Comparison of ENCODE assay signal across 8 mouse cellular contexts in genomic region chrX:8206694-8207197, GRCm38 (mm10). TPM values are rescaled to one million over a fixed set of nuclear protein-coding genes. Genes with fewer than 3 reads are reported as not detected.
DNase-seq lines count a peak whose midpoint lies in the region; ATAC-seq and TF ChIP-seq lines count a peak whose summit lies in the region.

No protein-coding gene starts in this region.

- H3K9ac ChIP-seq in liver, adult 2 months (ENCODE audit: low read depth, low read length) = no peak overlapping the region
- no peak overlapping the region; the same call in 1 of the 2 replicates for H3K9ac ChIP-seq in embryonic facial prominence, embryonic 12.5 days
- H3K9ac ChIP-seq in intestine, embryonic 16.5 days (ENCODE audit: low read depth, low read length) = peak overlapping the region; percentile 24; the same call in 1 of the 2 replicates
- peak overlapping the region; percentile 64; the same call in 1 of the 2 replicates for H3K9ac ChIP-seq in neural tube, embryonic 14.5 days (replicated peaks; ENCODE audit: low read depth, low read length)

- TF ChIP-seq CTCF in liver, adult 2 months (IDR thresholded peaks at IDR 0.05; ENCODE audit: low read depth, low read length) = no peak

- H3K9me3 ChIP-seq in embryonic facial prominence, embryonic 12.5 days = no peaks in the 10 kb centered on the region
- no peaks in the 10 kb centered on the region for H3K9me3 ChIP-seq in intestine, embryonic 16.5 days (ENCODE audit: control insufficient read depth, low read length)
- no peaks in the 10 kb centered on the region for H3K9me3 ChIP-seq in neural tube, embryonic 14.5 days (ENCODE audit: control insufficient read depth, low read length)

- H3K27ac ChIP-seq in liver, adult 2 months (replicated peaks; ENCODE audit: insufficient read depth, low read depth, low read length) = peak overlapping the region; percentile 38
- no peak overlapping the region for H3K27ac ChIP-seq in embryonic facial prominence, embryonic 12.5 days
- no peak overlapping the region for H3K27ac ChIP-seq in intestine, embryonic 16.5 days (ENCODE audit: low read length)
- no peak overlapping the region for H3K27ac ChIP-seq in neural tube, embryonic 14.5 days (ENCODE audit: low read depth, low read length)

- H3K36me3 ChIP-seq in liver, adult 2 months (ENCODE audit: control insufficient read depth, insufficient read depth, low read length) = no peaks in the 10 kb centered on the region
- H3K36me3 ChIP-seq in embryonic facial prominence, embryonic 12.5 days = no peaks in the 10 kb centered on the region
- H3K36me3 ChIP-seq in intestine, embryonic 16.5 days (ENCODE audit: control insufficient read depth, insufficient read depth, low read length) = no peaks in the 10 kb centered on the region
- H3K36me3 ChIP-seq in neural tube, embryonic 14.5 days (ENCODE audit: control insufficient read depth, insufficient read depth, low read length) = no peaks in the 10 kb centered on the region

- WGBS in liver, adult 2 months = under 1% methylated on average over 11 of the region's 11 CpGs
- 16% methylated on average over 11 of the region's 11 CpGs for WGBS in embryonic facial prominence, embryonic 12.5 days
- WGBS in intestine, embryonic 16.5 days = 15% methylated on average over 11 of the region's 11 CpGs
- 12% methylated on average over 11 of the region's 11 CpGs for WGBS in neural tube, embryonic 14.5 days

- ATAC-seq in embryonic facial prominence, embryonic 12.5 days (ENCODE audit: insufficient number of reproducible peaks, insufficient read depth, low FRiP score, low TSS enrichment) = no peak
- peak; percentile 71 for ATAC-seq in intestine, embryonic 16.5 days
- peak; percentile 15; the same call in 1 of the 2 replicates for ATAC-seq in neural tube, embryonic 14.5 days (ENCODE audit: low read depth)

- peak overlapping the region; percentile 45 for H3K4me2 ChIP-seq in embryonic facial prominence, embryonic 12.5 days (replicated peaks)
- H3K4me2 ChIP-seq in intestine, embryonic 16.5 days (ENCODE audit: low read depth, low read length) = peak overlapping the region; percentile 64
- H3K4me2 ChIP-seq in neural tube, embryonic 14.5 days (ENCODE audit: low read depth, low read length) = peak overlapping the region; percentile 52

- TF ChIP-seq POLR2A in liver, adult 2 months (IDR thresholded peaks at IDR 0.05; ENCODE audit: extremely low read depth, insufficient read depth, low read length) = no peak

- DNase-seq in liver, adult 2 months (ENCODE audit: extremely low read depth, low read depth, low spot score) = peak; percentile 51
- no peak for DNase-seq in liver
- DNase-seq in spleen, postnatal 10 days (ENCODE audit: low spot score in 2 of 2) = no peak
- DNase-seq in urinary bladder, adult 2 months (ENCODE audit: low spot score) = no peak
- no peak for DNase-seq in right cerebral cortex, postnatal 36 days (ENCODE audit: low spot score in 2 of 2)

- H3K4me1 ChIP-seq in liver, adult 2 months (ENCODE audit: control insufficient read depth, insufficient read depth, low read length) = no peaks in the 10 kb centered on the region
- no peaks in the 10 kb centered on the region for H3K4me1 ChIP-seq in embryonic facial prominence, embryonic 12.5 days
- no peaks in the 10 kb centered on the region for H3K4me1 ChIP-seq in intestine, embryonic 16.5 days (ENCODE audit: control insufficient read depth, insufficient read depth, low read length)
- H3K4me1 ChIP-seq in neural tube, embryonic 14.5 days (ENCODE audit: control insufficient read depth, insufficient read depth, low read length) = no peaks in the 10 kb centered on the region

- peak overlapping the region; percentile 93 for H3K4me3 ChIP-seq in liver, adult 2 months (ENCODE audit: insufficient read depth, low read depth, low read length)
- peak overlapping the region; percentile 47 for H3K4me3 ChIP-seq in embryonic facial prominence, embryonic 12.5 days
- H3K4me3 ChIP-seq in intestine, embryonic 16.5 days (ENCODE audit: low read length) = peak overlapping the region; percentile 56
- peak overlapping the region; percentile 46 for H3K4me3 ChIP-seq in neural tube, embryonic 14.5 days (ENCODE audit: low read depth, low read length)

- no peaks in the 10 kb centered on the region for H3K27me3 ChIP-seq in liver, adult 2 months (ENCODE audit: control insufficient read depth, insufficient read depth, low read length)
- no peaks in the 10 kb centered on the region for H3K27me3 ChIP-seq in embryonic facial prominence, embryonic 12.5 days
- no peaks in the 10 kb centered on the region for H3K27me3 ChIP-seq in intestine, embryonic 16.5 days (replicated peaks; ENCODE audit: control insufficient read depth, insufficient read depth, low read length)
- no peaks in the 10 kb centered on the region for H3K27me3 ChIP-seq in neural tube, embryonic 14.5 days (ENCODE audit: control insufficient read depth, insufficient read depth, low read length)

- H3K79me2 ChIP-seq in liver, adult 2 months (ENCODE audit: control insufficient read depth, insufficient read depth, low read length) = no peaks in the 10 kb centered on the region

RNA-seq across cellular contexts. Expression of gene Porcn, which starts 0.4 kb away (rescaled TPM):
- total RNA-seq in liver, adult 2 months (2014; rRNA removed) = 1.9 and 2.7 TPM in 2 replicates
- polyA plus RNA-seq in liver, adult 2 months (2012; rRNA removed) = 8.8 and 12.6 TPM in 2 replicates
- 12.2 and 14.8 TPM in 2 replicates for polyA plus RNA-seq in embryonic facial prominence, embryonic 12.5 days (2016; fragmentation: Nextera tagmentation; extraction: Ambion mirVana)
- 5.8 and 7.5 TPM in 2 replicates for polyA plus RNA-seq in intestine, embryonic 16.5 days (2015; fragmentation: Nextera tagmentation; extraction: Ambion mirVana)
- 48.8 and 59.7 TPM in 2 replicates for polyA plus RNA-seq in neural tube, embryonic 14.5 days (2014; fragmentation: Nextera tagmentation; extraction: Ambion mirVana)
- 40.1 and 41.2 TPM in 2 replicates for polyA plus RNA-seq in urinary bladder, adult 2 months (2012; rRNA removed)

RNA-seq across cellular contexts. Expression of gene Ebp, which starts 13.4 kb away (rescaled TPM):
- 243 and 273 TPM in 2 replicates for total RNA-seq in liver, adult 2 months (2014; rRNA removed)
- 605 and 631 TPM in 2 replicates for polyA plus RNA-seq in liver, adult 2 months (2012; rRNA removed)
- polyA plus RNA-seq in embryonic facial prominence, embryonic 12.5 days (2016; fragmentation: Nextera tagmentation; extraction: Ambion mirVana) = 28.4 and 30.8 TPM in 2 replicates
- 101 and 102 TPM in 2 replicates for polyA plus RNA-seq in intestine, embryonic 16.5 days (2015; fragmentation: Nextera tagmentation; extraction: Ambion mirVana)
- 31.8 and 37.4 TPM in 2 replicates for polyA plus RNA-seq in neural tube, embryonic 14.5 days (2014; fragmentation: Nextera tagmentation; extraction: Ambion mirVana)
- polyA plus RNA-seq in urinary bladder, adult 2 months (2012; rRNA removed) = 30.5 and 33.0 TPM in 2 replicates

RNA-seq across cellular contexts. Expression of gene Tbc1d25, which starts 30.8 kb away (rescaled TPM):
- total RNA-seq in liver, adult 2 months (2014; rRNA removed) = 0.92 and 1.9 TPM in 2 replicates
- 6.3 and 8.9 TPM in 2 replicates for polyA plus RNA-seq in liver, adult 2 months (2012; rRNA removed)
- polyA plus RNA-seq in embryonic facial prominence, embryonic 12.5 days (2016; fragmentation: Nextera tagmentation; extraction: Ambion mirVana) = 14.3 and 14.8 TPM in 2 replicates
- 8.6 and 10.0 TPM in 2 replicates for polyA plus RNA-seq in intestine, embryonic 16.5 days (2015; fragmentation: Nextera tagmentation; extraction: Ambion mirVana)
- polyA plus RNA-seq in neural tube, embryonic 14.5 days (2014; fragmentation: Nextera tagmentation; extraction: Ambion mirVana) = 23.7 and 24.4 TPM in 2 replicates
- polyA plus RNA-seq in urinary bladder, adult 2 months (2012; rRNA removed) = 11.2 and 11.7 TPM in 2 replicates

RNA-seq across cellular contexts. Expression of gene Ftsj1, which starts 45.5 kb away (rescaled TPM):
- 11.0 and 16.8 TPM in 2 replicates for total RNA-seq in liver, adult 2 months (2014; rRNA removed)
- polyA plus RNA-seq in liver, adult 2 months (2012; rRNA removed) = 29.9 and 31.1 TPM in 2 replicates
- 43.1 and 47.0 TPM in 2 replicates for polyA plus RNA-seq in embryonic facial prominence, embryonic 12.5 days (2016; fragmentation: Nextera tagmentation; extraction: Ambion mirVana)
- polyA plus RNA-seq in intestine, embryonic 16.5 days (2015; fragmentation: Nextera tagmentation; extraction: Ambion mirVana) = 30.8 and 33.7 TPM in 2 replicates
- polyA plus RNA-seq in neural tube, embryonic 14.5 days (2014; fragmentation: Nextera tagmentation; extraction: Ambion mirVana) = 50.6 and 52.7 TPM in 2 replicates
- 23.1 and 24.2 TPM in 2 replicates for polyA plus RNA-seq in urinary bladder, adult 2 months (2012; rRNA removed)

Comparison
In these comparisons a context has a peak if more than half of its experiments do, and no peak if none do; other contexts are left out.
1. H3K9ac ChIP-seq: peak in intestine, embryonic 16.5 days (single experiment) and neural tube, embryonic 14.5 days (single experiment); none in liver, adult 2 months (single experiment) and embryonic facial prominence, embryonic 12.5 days (single experiment).
2. Peak in every context shown above with its lines, with median percentiles within 50 percentile points of each other: H3K4me3 ChIP-seq and H3K4me2 ChIP-seq.